Mouse (Mus musculus): ENCODE measurements at regions not wholly inside any gene's neighbourhood (a gene's known extent, or its start where the extent isn't known, plus 50 kb on each side); places are given as distances from the start of the nearest gene placed in this dataset.

DNA sequence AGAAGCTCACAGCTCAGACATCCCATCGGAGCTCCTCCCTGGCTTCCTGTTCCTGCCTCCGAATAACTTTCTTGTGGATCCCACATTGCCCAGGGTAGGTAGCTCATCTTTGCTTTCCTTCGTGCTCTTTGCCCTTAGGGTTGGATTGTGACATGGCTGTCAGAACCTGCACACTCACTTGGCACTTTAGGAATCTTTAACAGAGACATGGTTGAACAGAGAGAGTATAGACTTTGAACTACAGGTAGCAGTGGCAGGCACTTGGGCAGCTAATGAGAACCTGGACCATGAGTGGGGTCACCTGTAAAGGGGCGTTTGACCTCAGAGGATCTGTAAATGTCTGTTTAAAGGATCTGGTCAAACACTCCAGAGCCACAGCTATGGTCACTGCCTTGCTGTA lies 62.4 kb upstream of the Sall1 start:
- WGBS, result 73% methylated on average over 4 of the region's 4 CpGs
- no peaks in the 10 kb centered on the region for H3K4me1 ChIP-seq (ENCODE audit: control insufficient read depth, insufficient read depth, low read length)
- TF ChIP-seq CTCF (IDR thresholded peaks at IDR 0.05; ENCODE audit: control insufficient read depth, insufficient read depth, low read length) (no peak), POLR2A (IDR thresholded peaks at IDR 0.05; ENCODE audit: borderline replicate concordance, control insufficient read depth, low read depth, low read length) (no peak)
- H3K27ac ChIP-seq (ENCODE audit: control insufficient read depth, insufficient read depth, low read depth, low read length, poor library complexity), result no peak overlapping the region
- H3K4me3 ChIP-seq (replicated peaks; ENCODE audit: control insufficient read depth, low read depth, low read length), result no peak overlapping the region

DNA sequence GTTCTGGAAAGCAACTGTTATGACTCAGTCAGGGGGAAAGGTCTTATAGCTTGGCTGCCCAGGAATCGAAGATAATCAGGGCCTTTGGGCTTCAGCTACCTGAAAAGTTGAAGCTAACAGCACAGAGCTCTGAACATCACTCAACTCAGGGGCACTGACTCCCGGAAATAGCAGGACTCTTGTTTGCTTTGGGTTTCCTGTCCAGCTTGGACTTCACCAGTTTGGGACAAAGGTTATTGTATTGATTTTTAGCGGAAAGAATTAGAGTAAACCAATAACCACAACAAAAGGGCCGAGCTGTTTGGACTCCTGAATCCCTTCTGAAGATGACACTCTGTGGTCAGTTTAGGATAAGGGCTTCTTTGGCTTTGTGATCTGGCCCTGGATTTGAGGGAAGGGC lies 53.4 kb upstream of the Sall1 start:
- no peaks in the 10 kb centered on the region for H3K4me1 ChIP-seq (ENCODE audit: control insufficient read depth, insufficient read depth, low read length)
- H3K27ac ChIP-seq (ENCODE audit: control insufficient read depth, insufficient read depth, low read depth, low read length, poor library complexity), result no peak overlapping the region
- TF ChIP-seq POLR2A (IDR thresholded peaks at IDR 0.05; ENCODE audit: borderline replicate concordance, control insufficient read depth, low read depth, low read length) (no peak), CTCF (IDR thresholded peaks at IDR 0.05; ENCODE audit: control insufficient read depth, insufficient read depth, low read length) (no peak)
- WGBS, result 60% methylated on average over 4 of the region's 4 CpGs
- H3K4me3 ChIP-seq (replicated peaks; ENCODE audit: control insufficient read depth, low read depth, low read length), result no peak overlapping the region

All from bone marrow, adult 2 months (tissue).